Mouse (Mus musculus): ENCODE data around the gene Xpnpep3. TPM values are rescaled to one million over a fixed set of nuclear protein-coding genes. Genes with fewer than 3 reads are reported as not detected.

Xpnpep3 gene
- polyA plus RNA-seq, 1 experiment from 2014 or later: 7.7 TPM

DNA sequence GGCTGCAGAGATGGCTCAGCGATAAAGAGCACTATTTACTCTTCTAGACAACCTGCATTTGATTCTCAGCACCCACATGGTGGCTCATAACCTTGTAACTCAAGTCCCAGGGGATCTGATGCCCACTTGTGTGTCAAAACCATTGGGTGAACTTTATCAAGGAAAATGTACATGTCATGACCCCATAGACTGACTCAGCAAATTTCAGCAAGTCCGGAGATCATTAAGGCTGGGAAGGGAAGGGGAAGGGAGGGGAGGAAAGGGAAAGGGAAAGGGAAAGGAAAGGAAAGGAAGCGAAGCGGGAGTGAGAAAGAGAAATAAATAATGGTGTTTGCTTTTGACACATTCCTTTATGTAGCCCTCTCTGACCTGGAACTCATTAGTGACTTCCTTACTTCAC lies 18.1 kb downstream of the Xpnpep3 start:
- H3K4me1 ChIP-seq (ENCODE audit: control insufficient read depth, insufficient read depth, low read length): no peaks in the 10 kb centered on the region; the same call in 1 of the 2 replicates
- H3K4me2 ChIP-seq (ENCODE audit: low read depth): no peak overlapping the region
- no peak overlapping the region for H3K4me3 ChIP-seq (ENCODE audit: low read depth, low read length)
- H3K9ac ChIP-seq (ENCODE audit: low read length): no peak overlapping the region
- no peak for DNase-seq (ENCODE audit: low spot score)
- H3K36me3 ChIP-seq (ENCODE audit: control insufficient read depth, insufficient read depth, low read length): no peaks in the 10 kb centered on the region
- no peaks in the 10 kb centered on the region for H3K27me3 ChIP-seq (ENCODE audit: control insufficient read depth, insufficient read depth, low read length)
- no peak overlapping the region for H3K27ac ChIP-seq (ENCODE audit: low read depth, low read length)
- no peak for ATAC-seq (ENCODE audit: insufficient read depth, low FRiP score, low TSS enrichment)
- WGBS: 94% methylated on average over 4 of the region's 4 CpGs
- H3K9me3 ChIP-seq (ENCODE audit: control insufficient read depth, low read length): no peaks in the 10 kb centered on the region

DNA sequence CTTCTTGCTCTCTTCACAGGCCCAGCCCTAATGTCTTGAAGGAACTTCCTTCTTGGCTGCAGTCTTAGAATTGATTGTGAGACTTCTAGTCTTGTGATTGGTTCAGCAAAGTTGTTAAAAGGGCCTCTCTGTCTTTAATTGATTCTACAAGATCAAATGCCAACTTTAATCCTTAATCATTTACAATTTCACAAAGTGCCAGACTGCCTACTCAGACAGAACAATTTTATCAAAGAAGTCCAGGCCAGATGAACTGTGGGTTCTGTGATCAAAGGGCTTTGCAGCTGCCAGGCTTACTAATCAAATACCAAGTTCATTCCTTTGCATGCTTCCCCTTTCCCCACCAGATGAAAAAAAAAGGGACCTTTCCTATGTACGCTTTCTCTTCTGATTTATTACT lies 21.5 kb downstream of the Xpnpep3 start:
- H3K36me3 ChIP-seq (ENCODE audit: control insufficient read depth, insufficient read depth, low read length): no peaks in the 10 kb centered on the region
- no peaks in the 10 kb centered on the region for H3K27me3 ChIP-seq (ENCODE audit: control insufficient read depth, insufficient read depth, low read length)
- H3K9ac ChIP-seq (ENCODE audit: low read length): no peak overlapping the region
- DNase-seq (ENCODE audit: low spot score): no peak
- no peak for ATAC-seq (ENCODE audit: insufficient read depth, low FRiP score, low TSS enrichment)
- WGBS: 74% methylated on average over 1 of the region's 1 CpGs
- no peaks in the 10 kb centered on the region for H3K9me3 ChIP-seq (ENCODE audit: control insufficient read depth, low read length)
- no peak overlapping the region for H3K4me3 ChIP-seq (ENCODE audit: low read depth, low read length)
- no peak overlapping the region for H3K4me2 ChIP-seq (ENCODE audit: low read depth)
- no peak overlapping the region for H3K27ac ChIP-seq (ENCODE audit: low read depth, low read length)
- no peaks in the 10 kb centered on the region; the same call in 1 of the 2 replicates for H3K4me1 ChIP-seq (ENCODE audit: control insufficient read depth, insufficient read depth, low read length)

DNA sequence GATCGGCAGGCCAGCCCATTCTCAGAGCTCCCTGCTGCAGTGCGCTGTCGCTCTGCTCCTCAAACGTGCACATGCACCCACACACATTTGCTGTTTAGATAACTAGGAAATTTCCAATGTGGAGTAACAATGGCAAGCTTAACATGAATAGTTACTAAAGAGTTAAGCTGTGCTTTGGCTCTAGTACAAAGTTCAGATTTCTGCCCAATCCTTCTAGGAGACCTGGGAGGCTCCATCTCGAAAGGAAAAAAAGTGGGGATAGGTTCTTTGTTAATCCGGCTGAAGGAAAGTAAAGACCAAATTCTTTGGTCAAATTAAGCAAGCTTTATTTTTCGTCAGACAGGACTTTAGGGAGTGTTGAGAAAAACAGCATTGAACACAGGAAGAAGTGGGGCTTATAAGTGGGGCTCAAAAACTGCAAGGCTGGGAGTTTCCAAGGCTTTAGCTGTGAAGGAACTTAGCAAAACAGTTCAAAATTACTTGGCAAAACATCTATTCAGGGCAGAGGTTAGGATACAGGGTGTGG lies 22.3 kb downstream of the Xpnpep3 start:
- H3K4me3 ChIP-seq (ENCODE audit: low read depth, low read length): no peak overlapping the region
- no peak overlapping the region for H3K27ac ChIP-seq (ENCODE audit: low read depth, low read length)
- no peak for ATAC-seq (ENCODE audit: insufficient read depth, low FRiP score, low TSS enrichment)
- no peaks in the 10 kb centered on the region for H3K9me3 ChIP-seq (ENCODE audit: control insufficient read depth, low read length)
- H3K36me3 ChIP-seq (ENCODE audit: control insufficient read depth, insufficient read depth, low read length): no peaks in the 10 kb centered on the region; the same call in 1 of the 2 replicates
- DNase-seq (ENCODE audit: low spot score): no peak
- no peaks in the 10 kb centered on the region for H3K4me1 ChIP-seq (ENCODE audit: control insufficient read depth, insufficient read depth, low read length)
- H3K27me3 ChIP-seq (ENCODE audit: control insufficient read depth, insufficient read depth, low read length): no peaks in the 10 kb centered on the region
- H3K9ac ChIP-seq (ENCODE audit: low read length): no peak overlapping the region
- no peak overlapping the region for H3K4me2 ChIP-seq (ENCODE audit: low read depth)
- WGBS: 90% methylated on average over 7 of the region's 7 CpGs

- H3K4me2 ChIP-seq (ENCODE audit: low read depth): no peak overlapping the region
- H3K36me3 ChIP-seq (ENCODE audit: control insufficient read depth, insufficient read depth, low read length): no peaks in the 10 kb centered on the region; the same call in 1 of the 2 replicates
- DNase-seq (ENCODE audit: low spot score) (no peak), ATAC-seq (ENCODE audit: insufficient read depth, low FRiP score, low TSS enrichment) (no peak)
- H3K4me3 ChIP-seq (ENCODE audit: low read depth, low read length): no peak overlapping the region
- H3K4me1 ChIP-seq (ENCODE audit: control insufficient read depth, insufficient read depth, low read length): no peaks in the 10 kb centered on the region
- no peaks in the 10 kb centered on the region for H3K27me3 ChIP-seq (ENCODE audit: control insufficient read depth, insufficient read depth, low read length)
- WGBS: 86% methylated on average over 3 of the region's 3 CpGs
- H3K9me3 ChIP-seq (ENCODE audit: control insufficient read depth, low read length): no peaks in the 10 kb centered on the region
- no peak overlapping the region for H3K27ac ChIP-seq (ENCODE audit: low read depth, low read length)
- no peak overlapping the region; the same call in 1 of the 2 replicates for H3K9ac ChIP-seq (ENCODE audit: low read length)
Observed at GRCm38 (mm10) chr15:81425311-81425710, 25.4 kb downstream of the Xpnpep3 start.

DNA sequence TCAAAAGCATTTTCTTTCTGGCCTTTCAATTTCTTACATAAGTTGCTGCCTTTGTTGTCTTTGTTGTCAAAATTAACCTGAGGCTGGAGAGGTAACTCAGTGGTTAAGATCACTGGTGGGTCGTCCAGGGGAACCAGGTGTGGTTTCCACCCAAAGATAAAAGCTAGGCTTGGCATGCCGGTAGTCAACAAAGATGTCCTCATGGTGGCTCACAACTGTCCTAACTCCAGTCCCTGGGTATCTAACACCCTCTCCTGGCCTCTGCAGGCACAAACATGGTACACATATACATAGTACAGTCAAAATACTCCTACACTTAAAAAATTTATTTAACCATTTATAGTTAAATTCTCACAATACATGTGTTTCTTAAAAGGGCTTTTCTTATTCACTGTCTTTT lies 28.0 kb downstream of the Xpnpep3 start:
- WGBS: 86% methylated on average over 2 of the region's 2 CpGs
- Histone ChIP-seq H3K4me1 (ENCODE audit: control insufficient read depth, insufficient read depth, low read length) (no peaks in the 10 kb centered on the region), H3K4me3 (ENCODE audit: low read depth, low read length) (no peak overlapping the region)

GRCm38 (mm10) chr15:81431195-81431594 lies 31.3 kb downstream of the Xpnpep3 start:
- no peak overlapping the region for H3K4me3 ChIP-seq (ENCODE audit: low read depth, low read length)
- H3K4me1 ChIP-seq (ENCODE audit: control insufficient read depth, insufficient read depth, low read length): no peaks in the 10 kb centered on the region
- no peak overlapping the region for H3K4me2 ChIP-seq (ENCODE audit: low read depth)
- H3K36me3 ChIP-seq (ENCODE audit: control insufficient read depth, insufficient read depth, low read length): no peaks in the 10 kb centered on the region; the same call in none of the 2 replicates
- no peak for DNase-seq (ENCODE audit: low spot score)
- H3K27ac ChIP-seq (ENCODE audit: low read depth, low read length): no peak overlapping the region
- H3K27me3 ChIP-seq (ENCODE audit: control insufficient read depth, insufficient read depth, low read length): no peaks in the 10 kb centered on the region
- no peaks in the 10 kb centered on the region for H3K9me3 ChIP-seq (ENCODE audit: control insufficient read depth, low read length)
- no peak for ATAC-seq (ENCODE audit: insufficient read depth, low FRiP score, low TSS enrichment)
- H3K9ac ChIP-seq (ENCODE audit: low read length): no peak overlapping the region
- 83% methylated on average over 1 of the region's 1 CpGs for WGBS

More for the DNA sequence above, 28.0 kb downstream of the Xpnpep3 start:
- Histone ChIP-seq H3K36me3 (ENCODE audit: control insufficient read depth, insufficient read depth, low read length) (no peaks in the 10 kb centered on the region; the same call in 1 of the 2 replicates), H3K9me3 (ENCODE audit: control insufficient read depth, low read length) (no peaks in the 10 kb centered on the region), H3K27ac (ENCODE audit: low read depth, low read length) (no peak overlapping the region), H3K4me2 (ENCODE audit: low read depth) (no peak overlapping the region), H3K9ac (ENCODE audit: low read length) (no peak overlapping the region), H3K27me3 (ENCODE audit: control insufficient read depth, insufficient read depth, low read length) (no peaks in the 10 kb centered on the region)
- ATAC-seq (ENCODE audit: insufficient read depth, low FRiP score, low TSS enrichment): no peak
- no peak for DNase-seq (ENCODE audit: low spot score)

DNA sequence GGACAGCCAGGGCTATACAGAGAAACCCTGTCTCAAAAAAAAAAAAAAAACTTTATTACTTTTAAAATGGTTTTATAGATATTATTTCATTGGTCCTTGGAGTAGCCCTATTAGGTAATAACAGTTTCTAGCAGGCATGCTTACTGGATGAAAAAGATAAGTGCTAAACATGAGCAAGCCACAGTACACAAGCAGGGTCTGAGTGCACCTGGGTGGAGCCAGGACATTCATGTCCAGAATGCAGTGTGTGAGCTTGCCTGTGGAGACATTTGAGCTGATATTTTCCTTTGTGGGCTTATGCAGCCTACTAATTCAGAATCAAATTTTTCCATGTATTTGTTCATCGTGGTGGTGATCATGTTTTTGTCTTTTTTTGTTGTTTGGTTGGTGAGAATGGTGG lies 38.4 kb downstream of the Xpnpep3 start:
- ATAC-seq (ENCODE audit: insufficient read depth, low FRiP score, low TSS enrichment) (no peak), DNase-seq (ENCODE audit: low spot score) (no peak)
- H3K27me3 ChIP-seq (ENCODE audit: control insufficient read depth, insufficient read depth, low read length): no peaks in the 10 kb centered on the region
- no peak overlapping the region for H3K4me3 ChIP-seq (ENCODE audit: low read depth, low read length)
- H3K27ac ChIP-seq (ENCODE audit: low read depth, low read length): no peak overlapping the region
- no peaks in the 10 kb centered on the region; the same call in 1 of the 2 replicates for H3K36me3 ChIP-seq (ENCODE audit: control insufficient read depth, insufficient read depth, low read length)
- no peaks in the 10 kb centered on the region for H3K9me3 ChIP-seq (ENCODE audit: control insufficient read depth, low read length)
- 93% methylated on average over 1 of the region's 1 CpGs for WGBS
- H3K4me1 ChIP-seq (ENCODE audit: control insufficient read depth, insufficient read depth, low read length): no peaks in the 10 kb centered on the region
- H3K9ac ChIP-seq (ENCODE audit: low read length): no peak overlapping the region
- no peak overlapping the region for H3K4me2 ChIP-seq (ENCODE audit: low read depth)

DNA sequence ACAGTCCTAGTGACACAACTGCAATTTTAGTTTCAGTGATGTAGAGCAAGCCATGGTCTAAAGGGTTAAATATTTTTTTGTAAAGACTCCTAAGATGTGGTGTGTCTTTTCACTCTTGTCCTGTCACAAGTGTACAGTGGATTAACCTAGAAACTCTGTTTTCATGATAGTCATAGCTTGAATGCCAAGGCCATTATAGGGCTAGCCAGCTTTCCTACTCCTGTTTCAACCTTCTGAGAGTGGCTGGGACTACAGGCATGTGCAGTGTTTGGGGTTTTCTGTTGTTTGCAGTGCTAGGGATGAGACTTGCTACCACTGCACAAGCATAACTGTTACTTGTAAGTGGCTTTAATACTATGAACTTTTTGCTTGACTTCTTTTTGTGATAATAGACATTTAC lies 39.3 kb downstream of the Xpnpep3 start:
- Histone ChIP-seq H3K9ac (ENCODE audit: low read length) (no peak overlapping the region), H3K36me3 (ENCODE audit: control insufficient read depth, insufficient read depth, low read length) (no peaks in the 10 kb centered on the region; the same call in 1 of the 2 replicates), H3K4me1 (ENCODE audit: control insufficient read depth, insufficient read depth, low read length) (no peaks in the 10 kb centered on the region), H3K4me2 (ENCODE audit: low read depth) (no peak overlapping the region), H3K27ac (ENCODE audit: low read depth, low read length) (no peak overlapping the region), H3K9me3 (ENCODE audit: control insufficient read depth, low read length) (no peaks in the 10 kb centered on the region), H3K4me3 (ENCODE audit: low read depth, low read length) (no peak overlapping the region), H3K27me3 (ENCODE audit: control insufficient read depth, insufficient read depth, low read length) (no peaks in the 10 kb centered on the region)
- ATAC-seq (ENCODE audit: insufficient read depth, low FRiP score, low TSS enrichment) (no peak), DNase-seq (ENCODE audit: low spot score) (no peak)

DNA sequence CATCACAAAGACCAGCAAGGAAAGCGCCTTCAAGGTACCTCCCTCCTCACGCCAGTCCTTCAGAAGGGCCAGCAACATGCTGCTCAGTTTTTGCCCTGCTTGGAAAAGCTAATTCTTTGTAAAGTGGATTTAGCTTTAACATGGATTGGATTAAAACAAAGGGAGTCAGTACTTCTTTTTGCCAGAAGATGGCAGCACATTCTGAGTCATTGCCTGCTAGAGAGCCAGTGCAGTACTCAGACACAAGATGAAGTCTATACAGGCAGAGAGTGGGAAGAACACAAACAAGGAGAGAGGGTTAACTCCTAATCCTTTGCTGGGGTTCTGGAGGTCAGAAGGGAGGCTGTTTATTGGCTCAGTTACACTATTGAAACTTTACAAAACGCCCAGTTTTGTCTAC lies 48.5 kb downstream of the Xpnpep3 start:
- Histone ChIP-seq H3K4me1 (ENCODE audit: control insufficient read depth, insufficient read depth, low read length) (no peaks in the 10 kb centered on the region), H3K9ac (ENCODE audit: low read length) (no peak overlapping the region), H3K27me3 (ENCODE audit: control insufficient read depth, insufficient read depth, low read length) (no peaks in the 10 kb centered on the region), H3K4me3 (ENCODE audit: low read depth, low read length) (no peak overlapping the region), H3K27ac (ENCODE audit: low read depth, low read length) (no peak overlapping the region), H3K36me3 (ENCODE audit: control insufficient read depth, insufficient read depth, low read length) (no peaks in the 10 kb centered on the region; the same call in 1 of the 2 replicates), H3K9me3 (ENCODE audit: control insufficient read depth, low read length) (no peaks in the 10 kb centered on the region), H3K4me2 (ENCODE audit: low read depth) (no peak overlapping the region)
- peak; percentile 34 for DNase-seq (ENCODE audit: low spot score)
- 64% methylated on average over 3 of the region's 3 CpGs for WGBS
- ATAC-seq (ENCODE audit: insufficient read depth, low FRiP score, low TSS enrichment): no peak
